Mouse (Mus musculus) thymus, adult 2 months (tissue): ENCODE results near the gene Hoxb3.

Experiments used
- CTCF ChIP-seq: fragments of 200-500 bp; IDR thresholded peaks from 2 replicates; pipeline ENCODE4 v1.5.1; 2012; ENCODE audit warnings: mild to moderate bottlenecking, control low read depth, low read length, moderate library complexity, borderline replicate concordance; ENCODE audit not compliant: control insufficient read depth, poor library complexity, insufficient read depth; ENCODE audit errors: extremely low read depth
- POLR2A ChIP-seq: fragments of 200-500 bp; IDR thresholded peaks from 2 replicates; pipeline ENCODE4 v1.6.1; 2012; ENCODE audit warnings: mild to moderate bottlenecking, low read length, control low read depth, moderate library complexity; ENCODE audit not compliant: control insufficient read depth, poor library complexity, insufficient read depth; ENCODE audit errors: extremely low read depth

DNA sequence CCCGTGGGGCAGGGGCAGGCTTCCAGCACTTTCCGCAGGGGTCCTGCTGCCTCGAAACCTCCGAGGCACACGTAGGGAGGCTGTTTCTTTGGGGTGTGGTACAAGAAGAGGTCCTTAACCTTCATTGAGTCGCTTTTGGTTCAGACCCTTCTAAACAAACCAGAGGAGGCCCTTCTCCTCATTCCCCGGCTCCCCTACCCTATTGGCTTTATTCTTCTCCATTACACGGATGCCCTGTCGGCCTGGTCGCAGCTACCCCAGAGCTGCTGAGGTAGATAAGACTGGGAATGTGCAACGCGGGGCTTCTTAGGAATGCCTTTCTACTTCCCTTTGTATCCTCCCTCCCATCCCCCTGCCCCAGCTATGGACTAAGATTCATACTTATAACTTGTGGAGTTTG, 3.6 kb downstream of the Hoxb3 start:
- TF ChIP-seq CTCF: no peak
- TF ChIP-seq POLR2A: no peak
